Mouse (Mus musculus): ENCODE results near the gene Gm11733. TPM values are rescaled to one million over a fixed set of nuclear protein-coding genes. Genes with fewer than 3 reads are reported as not detected.

Gene Gm11733
- total RNA-seq, 2 experiments from 2014 or later, result not detected

GRCm38 (mm10) chr11:117475669-117476068 is 8.5 kb upstream of the Gm11733 start:
- ATAC-seq (replicated peaks; ENCODE audit: low FRiP score, poor library complexity, severe bottlenecking), result no peak

GRCm38 (mm10) chr11:117476554-117477107 is 7.5 kb upstream of the Gm11733 start:
- ATAC-seq (replicated peaks; ENCODE audit: low FRiP score, poor library complexity, severe bottlenecking), result no peak

- ATAC-seq (replicated peaks; ENCODE audit: low FRiP score, poor library complexity, severe bottlenecking), result no peak
Observed at GRCm38 (mm10) chr11:117478271-117479006, 5.7 kb upstream of the Gm11733 start.

GRCm38 (mm10) chr11:117479007-117479719 is 5.0 kb upstream of the Gm11733 start:
- ATAC-seq (replicated peaks; ENCODE audit: low FRiP score, poor library complexity, severe bottlenecking), result no peak

GRCm38 (mm10) chr11:117479746-117480145 is 4.4 kb upstream of the Gm11733 start:
- ATAC-seq (replicated peaks; ENCODE audit: low FRiP score, poor library complexity, severe bottlenecking), result no peak

- no peak for ATAC-seq (replicated peaks; ENCODE audit: low FRiP score, poor library complexity, severe bottlenecking)
Observed at GRCm38 (mm10) chr11:117482300-117482676, 1.9 kb upstream of the Gm11733 start.

GRCm38 (mm10) chr11:117482677-117483511 is 1.3 kb upstream of the Gm11733 start:
- no peak for ATAC-seq (replicated peaks; ENCODE audit: low FRiP score, poor library complexity, severe bottlenecking)

- no peak for ATAC-seq (replicated peaks; ENCODE audit: low FRiP score, poor library complexity, severe bottlenecking)
Observed at GRCm38 (mm10) chr11:117491408-117492208, 7.4 kb downstream of the Gm11733 start.

GRCm38 (mm10) chr11:117492209-117492505 is 8.0 kb downstream of the Gm11733 start:
- no peak for ATAC-seq (replicated peaks; ENCODE audit: low FRiP score, poor library complexity, severe bottlenecking)

- ATAC-seq (replicated peaks; ENCODE audit: low FRiP score, poor library complexity, severe bottlenecking), result no peak
Observed at GRCm38 (mm10) chr11:117496812-117497211, 12.6 kb downstream of the Gm11733 start.

GRCm38 (mm10) chr11:117497256-117498136 is 13.3 kb downstream of the Gm11733 start:
- no peak for ATAC-seq (replicated peaks; ENCODE audit: low FRiP score, poor library complexity, severe bottlenecking)

GRCm38 (mm10) chr11:117498137-117498511 is 14.0 kb downstream of the Gm11733 start:
- no peak for ATAC-seq (replicated peaks; ENCODE audit: low FRiP score, poor library complexity, severe bottlenecking)

GRCm38 (mm10) chr11:117508972-117509371 is 24.8 kb downstream of the Gm11733 start:
- ATAC-seq (replicated peaks; ENCODE audit: low FRiP score, poor library complexity, severe bottlenecking), result no peak

- ATAC-seq (replicated peaks; ENCODE audit: low FRiP score, poor library complexity, severe bottlenecking), result no peak
Observed at GRCm38 (mm10) chr11:117515718-117516421, 31.7 kb downstream of the Gm11733 start.

- no peak for ATAC-seq (replicated peaks; ENCODE audit: low FRiP score, poor library complexity, severe bottlenecking)
Observed at GRCm38 (mm10) chr11:117516422-117516796, 32.2 kb downstream of the Gm11733 start.

GRCm38 (mm10) chr11:117521906-117522780 is 38.0 kb downstream of the Gm11733 start:
- ATAC-seq (replicated peaks; ENCODE audit: low FRiP score, poor library complexity, severe bottlenecking), result no peak

- no peak for ATAC-seq (replicated peaks; ENCODE audit: low FRiP score, poor library complexity, severe bottlenecking)
Observed at GRCm38 (mm10) chr11:117522879-117523519, 38.8 kb downstream of the Gm11733 start.
